Mouse (Mus musculus) CD4-positive, CD25-positive, alpha-beta regulatory T cell, adult 9 weeks (primary cell): ENCODE data around the gene Smarca5. TPM values are rescaled to one million over a fixed set of nuclear protein-coding genes. Genes with fewer than 3 reads are reported as not detected.

Experiments used
- polyA plus RNA-seq: library from polyadenylated mRNA; unstranded; fragments of 100-300 nt; shearing (Covaris generic); gene quantifications from one replicate; pipeline ENCODE4 v1.2.1, GENCODE M21; 2017

The Smarca5 gene
- 8.4 TPM for polyA plus RNA-seq

DNA sequence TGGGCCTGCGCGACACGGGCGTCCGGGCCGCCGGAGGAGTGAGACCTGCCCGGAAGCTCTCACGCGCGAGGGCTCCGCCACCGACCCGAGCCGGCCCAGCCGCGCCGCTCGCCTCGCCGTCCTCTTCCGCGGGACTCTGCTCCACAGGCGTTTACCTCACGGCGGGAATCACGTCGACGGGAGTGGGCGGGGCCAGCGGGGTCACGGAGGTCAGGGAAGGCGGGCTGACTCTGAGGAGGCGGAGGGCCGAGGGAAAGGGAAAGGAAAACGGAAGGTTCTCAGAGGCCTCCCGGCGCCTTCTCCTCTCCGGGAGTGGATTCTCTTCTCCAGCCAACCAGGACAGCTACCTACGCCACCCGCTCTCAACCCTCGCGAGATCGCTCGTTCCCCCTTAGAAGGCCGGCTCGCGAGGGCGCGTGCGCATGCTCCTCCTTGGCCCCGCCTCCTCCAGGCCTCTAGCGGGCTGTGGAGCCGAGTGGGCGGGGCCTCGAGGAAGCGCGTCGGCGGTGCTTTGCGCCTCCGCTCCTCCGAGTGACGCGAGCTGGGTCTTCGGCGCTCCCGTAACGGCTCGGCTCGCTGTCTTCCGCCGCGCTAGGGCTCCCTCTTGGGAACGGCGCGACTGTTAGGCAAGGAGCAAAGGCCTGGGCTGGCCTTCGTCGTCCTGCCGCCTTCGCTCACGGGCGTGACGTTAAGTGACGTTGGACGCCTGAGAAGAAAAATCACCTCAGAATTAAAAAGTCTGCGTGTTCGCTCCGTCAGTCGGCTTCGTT is at the start of gene Smarca5:
TSS of gene Smarca5 (minus strand) at position 343 of the 770 bp plus-strand sequence.

Other genes with a start within 250 kb of the Smarca5 start
- 0.58 TPM for gene Gypa, start 245.7 kb downstream of the Smarca5 start, polyA plus RNA-seq
- not detected for gene Frem3, start 128.4 kb downstream of the Smarca5 start, polyA plus RNA-seq
- gene Gab1, start 141.0 kb upstream of the Smarca5 start, polyA plus RNA-seq: not detected